Mouse (Mus musculus): ENCODE results near the gene Luzp2. TPM values are rescaled to one million over a fixed set of nuclear protein-coding genes. Genes with fewer than 3 reads are reported as not detected.

The Luzp2 gene
- polyA plus RNA-seq, 1 experiment = not detected

GRCm38 (mm10) chr7:55198806-55199205, 363.5 kb downstream of the Luzp2 start:
- WGBS = 86% methylated on average over 2 of the region's 2 CpGs
- H3K27ac ChIP-seq (ENCODE audit: insufficient read depth, low read length) = no peak overlapping the region

GRCm38 (mm10) chr7:55222997-55223396, 387.7 kb downstream of the Luzp2 start:
- no peak overlapping the region for H3K27ac ChIP-seq (ENCODE audit: insufficient read depth, low read length)
- WGBS = 79% methylated on average over 2 of the region's 2 CpGs
- TF ChIP-seq POLR2A (IDR thresholded peaks at IDR 0.05; ENCODE audit: low read depth, low read length) (no peak), CTCF (IDR thresholded peaks at IDR 0.05; ENCODE audit: extremely low read depth, insufficient read depth, insufficient read length, insufficient replicate concordance) (no peak)
- no peaks in the 10 kb centered on the region for H3K27me3 ChIP-seq (ENCODE audit: control insufficient read depth, insufficient read depth, low read length)
- no peaks in the 10 kb centered on the region for H3K4me1 ChIP-seq (ENCODE audit: control insufficient read depth, insufficient read depth, insufficient read length)
- no peaks in the 10 kb centered on the region for H3K36me3 ChIP-seq (ENCODE audit: control insufficient read depth, insufficient read depth, low read length)
- no peak overlapping the region for H3K4me3 ChIP-seq (ENCODE audit: extremely low read depth, insufficient read depth, insufficient read length)
- DNase-seq (ENCODE audit: low read depth in 1 of 2, low spot score in 2 of 2) = no peak

More at GRCm38 (mm10) chr7:55198806-55199205, 363.5 kb downstream of the Luzp2 start:
- no peak overlapping the region for H3K4me3 ChIP-seq (ENCODE audit: extremely low read depth, insufficient read depth, insufficient read length)
- TF ChIP-seq CTCF (IDR thresholded peaks at IDR 0.05; ENCODE audit: extremely low read depth, insufficient read depth, insufficient read length, insufficient replicate concordance) = no peak
- TF ChIP-seq POLR2A (IDR thresholded peaks at IDR 0.05; ENCODE audit: low read depth, low read length) = no peak
- no peaks in the 10 kb centered on the region for H3K27me3 ChIP-seq (ENCODE audit: control insufficient read depth, insufficient read depth, low read length)
- no peaks in the 10 kb centered on the region for H3K4me1 ChIP-seq (ENCODE audit: control insufficient read depth, insufficient read depth, insufficient read length)
- DNase-seq (ENCODE audit: low read depth in 1 of 2, low spot score in 2 of 2) = no peak
- H3K36me3 ChIP-seq (ENCODE audit: control insufficient read depth, insufficient read depth, low read length) = no peaks in the 10 kb centered on the region

- Histone ChIP-seq H3K4me1 (ENCODE audit: control insufficient read depth, insufficient read depth, insufficient read length) (no peaks in the 10 kb centered on the region), H3K27ac (ENCODE audit: insufficient read depth, low read length) (no peak overlapping the region), H3K4me3 (ENCODE audit: extremely low read depth, insufficient read depth, insufficient read length) (no peak overlapping the region), H3K27me3 (ENCODE audit: control insufficient read depth, insufficient read depth, low read length) (no peaks in the 10 kb centered on the region), H3K36me3 (ENCODE audit: control insufficient read depth, insufficient read depth, low read length) (no peaks in the 10 kb centered on the region)
- DNase-seq (ENCODE audit: low read depth in 1 of 2, low spot score in 2 of 2) = no peak
- TF ChIP-seq CTCF (IDR thresholded peaks at IDR 0.05; ENCODE audit: extremely low read depth, insufficient read depth, insufficient read length, insufficient replicate concordance) = no peak
These were observed 394.1 kb downstream of the Luzp2 start for GRCm38 (mm10) chr7:55229407-55229806.
